Mouse (Mus musculus): ENCODE measurements around the gene Ctnnd1. TPM values are rescaled to one million over a fixed set of nuclear protein-coding genes. Genes with fewer than 3 reads are reported as not detected.
A peak's percentile ranks its signal among the peaks of the same experiment; 100 is the strongest.
"Not testable (repeated sequence)": the region's sequence is repeated elsewhere in the genome, so short reads cannot be mapped to it uniquely, and the experiment has no call there.

Gene Ctnnd1
- 51.3 and 52.7 TPM in 2 replicates for polyA plus RNA-seq (2015; fragmentation: Nextera tagmentation; extraction: Ambion mirVana)

DNA sequence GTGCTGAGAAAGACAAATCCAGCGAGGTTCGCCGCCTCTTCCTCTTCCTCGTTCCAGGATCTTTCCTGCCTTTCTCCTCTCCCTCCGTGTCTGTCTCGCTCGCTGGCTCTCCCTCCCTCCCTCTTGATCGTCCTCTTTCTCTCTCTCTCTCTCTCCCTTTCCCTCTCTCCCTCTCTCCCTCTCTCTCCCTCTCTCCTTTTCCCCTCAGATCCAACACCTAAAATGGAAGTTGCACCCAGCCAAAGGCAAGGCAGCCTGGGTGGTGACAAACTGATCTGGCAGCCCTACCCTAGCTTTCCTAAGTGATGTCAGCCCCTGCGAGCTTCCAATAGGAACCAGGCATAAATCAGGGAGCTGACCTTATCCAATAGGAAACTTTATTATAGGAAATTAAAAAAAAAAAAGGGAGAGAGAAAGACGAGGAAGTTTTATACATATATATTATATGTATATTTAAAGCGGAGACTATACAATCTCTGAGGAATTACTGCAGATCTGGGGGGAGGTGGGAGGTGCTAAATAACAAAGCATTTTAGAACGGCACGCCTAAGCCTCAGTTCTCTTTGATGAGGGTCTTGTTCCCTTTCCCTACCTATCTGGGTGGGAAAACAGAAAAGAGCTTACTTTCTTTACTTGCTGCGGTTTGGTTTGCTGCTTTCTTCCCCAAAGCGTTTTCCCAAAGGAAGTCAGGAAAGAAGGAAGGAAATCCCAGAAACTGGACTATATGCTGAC, at the start of gene Ctnnd1:
Gene Ctnnd1, minus strand, starts transcription at position 302 of the 732 bp plus-strand sequence.
- Histone ChIP-seq H3K4me3 (peak within 1 kb of the TSS; percentile 63), H3K36me3 (no peaks in the 10 kb centered on the region), H3K4me1 (peaks cover 11% of the 10 kb centered on the region; the same call in 1 of the 2 replicates), H3K27me3 (no peaks in the 10 kb centered on the region), H3K9me3 (no peaks in the 10 kb centered on the region), H3K4me2 (peak within 1 kb of the TSS; percentile 57), H3K27ac (peak within 1 kb of the TSS; percentile 98), H3K9ac (peak within 1 kb of the TSS; percentile 67)
- WGBS, result under 1% methylated on average over 15 of the region's 15 CpGs
- peak; percentile 97 for ATAC-seq (ENCODE audit: insufficient number of reproducible peaks, low FRiP score, low TSS enrichment, low read depth)

DNA sequence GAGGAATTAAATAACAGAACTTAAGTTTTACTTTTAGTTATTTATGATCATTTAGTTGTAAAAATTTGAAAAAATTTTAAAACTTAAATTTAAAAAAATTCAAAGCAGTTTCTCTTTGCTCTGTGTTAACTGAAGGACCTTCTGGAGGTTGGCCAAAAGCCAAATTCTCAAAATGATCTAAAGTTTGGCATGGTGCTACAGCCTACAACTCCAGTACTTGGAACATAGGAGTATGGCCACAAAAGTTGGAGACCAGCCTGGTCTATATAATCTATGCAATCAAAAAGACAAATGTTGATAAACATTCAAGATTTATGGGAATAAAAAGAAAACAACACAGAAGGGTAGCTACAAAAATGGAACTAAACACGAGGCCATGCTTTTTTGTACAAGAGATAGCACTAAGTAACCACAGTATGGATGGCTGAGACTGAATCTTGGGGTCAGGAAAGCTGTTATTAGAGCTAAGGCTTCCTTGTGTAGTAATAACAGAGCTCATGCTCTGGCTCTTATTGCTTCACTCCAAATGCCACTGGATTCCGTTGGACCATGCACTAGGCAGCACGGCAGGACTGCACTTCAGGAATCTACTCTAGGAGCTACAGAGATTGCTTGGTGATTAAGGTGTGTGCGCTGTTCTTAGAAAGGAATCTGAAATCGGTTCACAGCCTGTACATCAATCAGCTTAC, 44.6 kb upstream of the Ctnnd1 start:
- no peak for ATAC-seq (ENCODE audit: insufficient number of reproducible peaks, low FRiP score, low TSS enrichment, low read depth)
- H3K27me3 ChIP-seq, result no peaks in the 10 kb centered on the region

DNA sequence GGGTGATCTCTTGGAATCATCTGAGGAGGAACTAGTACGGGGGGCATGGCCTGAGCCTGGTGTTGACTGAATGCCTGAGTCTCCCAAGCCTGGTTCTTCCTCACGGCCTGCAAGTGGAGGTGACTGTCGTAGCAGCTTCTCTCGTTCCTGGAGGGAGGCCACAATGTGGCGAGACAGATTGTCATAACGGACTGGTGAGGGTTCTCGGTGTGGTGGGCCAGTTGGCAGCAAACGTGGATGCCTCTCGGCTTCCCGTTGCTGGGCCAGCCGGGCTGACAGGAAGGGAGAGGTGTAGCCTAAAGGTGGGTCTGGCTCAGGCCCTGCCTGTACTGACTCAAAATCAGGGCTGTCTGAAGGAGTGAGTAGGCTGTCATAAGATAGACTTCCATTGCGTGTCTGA, 39.5 kb upstream of the Ctnnd1 start:
- peaks cover 87% of the 10 kb centered on the region for H3K36me3 ChIP-seq
- H3K4me2 ChIP-seq, result no peak overlapping the region
- WGBS, result 91% methylated on average over 12 of the region's 12 CpGs
- ATAC-seq (ENCODE audit: insufficient number of reproducible peaks, low FRiP score, low TSS enrichment, low read depth), result no peak
- no peaks in the 10 kb centered on the region for H3K9me3 ChIP-seq
- H3K27me3 ChIP-seq, result no peaks in the 10 kb centered on the region
- no peaks in the 10 kb centered on the region for H3K4me1 ChIP-seq
- H3K9ac ChIP-seq, result no peak overlapping the region
- H3K4me3 ChIP-seq, result no peak overlapping the region
- H3K27ac ChIP-seq, result no peak overlapping the region; the same call in 1 of the 2 replicates

More for the DNA sequence above, 44.6 kb upstream of the Ctnnd1 start:
- Histone ChIP-seq H3K9me3 (no peaks in the 10 kb centered on the region), H3K36me3 (peaks cover 63% of the 10 kb centered on the region), H3K9ac (no peak overlapping the region), H3K27ac (no peak overlapping the region), H3K4me3 (no peak overlapping the region), H3K4me1 (no peaks in the 10 kb centered on the region), H3K4me2 (no peak overlapping the region)
- 87% methylated on average over 5 of the region's 5 CpGs for WGBS

DNA sequence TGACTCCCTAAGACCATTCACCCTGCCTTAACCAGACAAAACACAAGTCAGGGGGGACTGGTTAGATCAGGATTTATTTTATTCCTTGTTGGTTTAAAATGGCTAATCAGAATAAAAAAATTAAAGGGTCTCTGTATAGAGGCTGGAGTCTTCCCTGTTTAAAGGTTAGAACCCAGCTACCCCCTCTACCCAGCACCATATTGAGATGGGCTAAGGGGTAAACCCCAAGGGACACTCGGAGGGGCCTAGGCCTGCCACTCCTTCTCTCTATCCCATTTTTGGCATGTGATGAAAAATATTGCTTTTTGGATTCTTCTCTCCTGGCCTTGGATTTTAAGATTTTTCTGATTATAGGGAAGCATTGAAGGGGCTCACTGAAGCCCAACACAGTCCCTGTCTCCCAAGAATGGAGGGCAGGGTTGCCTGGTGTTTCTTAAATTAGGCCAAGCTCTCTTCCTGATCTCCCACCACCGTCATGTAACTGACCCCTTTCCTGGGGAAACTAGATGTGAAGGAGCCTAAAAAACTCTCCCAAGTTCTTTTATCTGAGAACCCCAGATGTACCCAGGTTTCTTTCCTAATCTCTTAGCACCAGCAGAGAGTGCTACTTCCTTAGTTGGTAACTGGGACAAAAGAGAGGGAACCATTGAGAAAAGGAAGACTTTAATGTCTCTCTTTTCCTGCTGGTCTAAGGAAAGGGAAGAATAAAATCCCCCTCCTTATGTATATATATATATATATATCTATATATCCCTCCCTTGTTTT, 37.7 kb upstream of the Ctnnd1 start:
- Histone ChIP-seq H3K27ac (no peak overlapping the region), H3K27me3 (no peaks in the 10 kb centered on the region), H3K9ac (no peak overlapping the region), H3K4me3 (no peak overlapping the region), H3K4me2 (no peak overlapping the region), H3K4me1 (no peaks in the 10 kb centered on the region), H3K9me3 (no peaks in the 10 kb centered on the region), H3K36me3 (peaks cover 84% of the 10 kb centered on the region)
- 76% methylated on average over 2 of the region's 2 CpGs for WGBS
- ATAC-seq (ENCODE audit: insufficient number of reproducible peaks, low FRiP score, low TSS enrichment, low read depth), result no peak

DNA sequence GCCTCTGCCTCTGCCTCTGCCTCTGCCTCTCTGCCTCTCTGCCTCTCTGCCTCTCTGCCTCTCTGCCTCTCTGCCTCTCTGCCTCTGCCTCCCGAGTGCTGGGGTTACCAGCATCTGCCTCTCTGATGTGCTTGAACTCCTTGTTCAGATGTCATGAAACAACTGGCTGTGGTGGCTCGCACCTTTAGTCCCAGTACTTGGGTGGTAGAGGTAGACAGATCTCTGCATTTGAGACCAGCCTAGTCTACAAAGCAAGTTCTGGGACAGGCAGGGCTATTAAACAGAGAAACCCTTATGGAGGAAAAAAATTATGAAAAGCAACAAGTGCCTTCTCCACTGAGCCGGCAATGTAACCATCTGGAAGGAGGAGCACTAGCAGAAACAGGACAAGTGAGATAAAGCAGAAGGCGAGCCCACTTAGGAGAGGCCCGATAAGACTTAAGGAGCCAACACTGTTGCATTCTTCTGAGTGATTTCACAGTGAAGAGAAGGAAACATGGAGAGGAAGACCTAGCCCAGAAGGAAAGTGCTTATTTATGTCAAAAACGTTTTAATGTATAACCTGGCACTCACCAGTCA, 32.1 kb upstream of the Ctnnd1 start:
- Histone ChIP-seq H3K36me3 (peaks cover 34% of the 10 kb centered on the region), H3K4me2 (no peak overlapping the region), H3K27me3 (no peaks in the 10 kb centered on the region), H3K27ac (no peak overlapping the region), H3K9me3 (no peaks in the 10 kb centered on the region), H3K4me1 (peaks cover 8% of the 10 kb centered on the region), H3K9ac (no peak overlapping the region), H3K4me3 (no peak overlapping the region)
- no peak for ATAC-seq (ENCODE audit: insufficient number of reproducible peaks, low FRiP score, low TSS enrichment, low read depth)
- 81% methylated on average over 6 of the region's 6 CpGs for WGBS

DNA sequence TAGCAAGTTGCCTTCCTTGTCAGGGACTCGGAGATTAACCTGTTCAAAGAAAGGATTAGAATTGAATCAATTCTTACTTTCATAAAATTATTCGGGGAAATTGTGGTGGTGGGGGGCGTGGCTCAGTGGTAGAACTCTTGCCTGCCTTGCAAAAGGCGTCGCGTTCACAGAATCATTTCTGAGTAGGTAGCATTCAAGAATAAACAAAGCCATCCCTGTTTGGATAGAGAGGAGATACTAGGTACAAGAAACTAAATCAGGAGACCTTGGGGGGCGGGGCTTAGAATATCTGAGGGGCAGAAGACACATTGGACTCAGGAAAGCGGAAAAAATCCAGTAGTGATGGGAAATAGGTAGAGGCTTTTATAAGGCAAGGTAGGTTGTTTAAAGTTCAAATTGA, 28.5 kb upstream of the Ctnnd1 start, which contains the start of gene Tmx2:
Gene Tmx2, minus strand, starts transcription at position 125 of the 400 bp plus-strand sequence.
- Histone ChIP-seq H3K36me3 (peaks cover 22% of the 10 kb centered on the region), H3K4me2 (peak within 1 kb of the TSS; percentile 74), H3K27me3 (no peaks in the 10 kb centered on the region), H3K9me3 (no peaks in the 10 kb centered on the region), H3K4me1 (peaks cover 16% of the 10 kb centered on the region), H3K27ac (peak within 1 kb of the TSS; percentile 44; the same call in 1 of the 2 replicates), H3K9ac (peak within 1 kb of the TSS; percentile 67), H3K4me3 (peak within 1 kb of the TSS; percentile 69)
- WGBS, result 16% methylated on average over 8 of the region's 8 CpGs
- ATAC-seq (ENCODE audit: insufficient number of reproducible peaks, low FRiP score, low TSS enrichment, low read depth), result no peak

DNA sequence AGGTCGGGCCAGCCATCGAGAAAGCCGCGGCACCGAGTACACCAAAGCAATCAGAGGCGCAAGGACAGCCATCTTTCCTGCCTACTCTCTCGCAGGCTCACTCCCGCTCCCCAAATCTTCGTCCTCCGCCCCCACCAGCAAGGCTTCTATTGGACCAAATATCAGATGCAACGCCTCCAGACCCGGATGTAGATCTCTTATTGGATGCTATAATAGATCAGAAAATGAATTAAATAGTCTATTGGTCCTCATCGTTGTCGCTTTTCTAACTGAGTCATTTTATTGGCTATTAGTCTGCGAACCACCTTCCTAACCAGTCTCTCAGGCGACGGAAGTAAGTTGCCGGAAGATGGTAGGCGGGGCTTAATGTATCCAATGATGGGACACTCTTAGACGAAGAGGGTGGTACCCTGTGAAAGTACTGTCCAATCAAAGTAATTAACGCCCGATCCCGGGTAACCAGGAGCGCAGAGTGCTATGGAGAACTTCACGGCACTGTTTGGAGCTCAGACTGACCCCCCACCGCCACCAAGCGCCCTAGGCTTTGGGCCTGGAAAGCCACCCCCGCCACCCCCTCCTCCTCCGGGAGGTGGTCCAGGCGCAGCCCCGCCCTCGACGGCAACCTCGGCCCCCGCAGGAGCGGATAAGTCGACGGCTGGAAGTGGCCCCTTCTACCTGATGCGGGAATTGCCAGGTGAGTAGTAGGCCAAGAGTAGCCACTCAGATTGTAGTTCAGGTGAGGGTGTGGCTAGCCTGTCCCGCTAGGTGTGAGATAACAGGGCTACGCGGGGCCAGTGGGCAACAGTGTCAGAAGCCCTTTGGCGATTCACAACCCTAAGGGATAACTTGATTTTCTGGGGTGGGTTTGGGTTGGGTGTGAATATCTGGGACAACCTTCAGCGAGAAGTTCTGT, 27.7 kb upstream of the Ctnnd1 start, which contains the start of the genes Gm28635 and Med19:
Gene Gm28635, minus strand, starts transcription at position 74 of the 913 bp plus-strand sequence.
Gene Med19, plus strand, starts transcription at position 435 of the 913 bp plus-strand sequence.
- H3K36me3 ChIP-seq, result peaks cover 27% of the 10 kb centered on the region
- H3K9ac ChIP-seq, result peak within 1 kb of the TSS; percentile 67
- no peaks in the 10 kb centered on the region for H3K9me3 ChIP-seq
- H3K27ac ChIP-seq, result peak within 1 kb of the TSS; percentile 44; the same call in 1 of the 2 replicates
- peak within 1 kb of the TSS; percentile 74 for H3K4me2 ChIP-seq
- no peaks in the 10 kb centered on the region for H3K27me3 ChIP-seq
- ATAC-seq (ENCODE audit: insufficient number of reproducible peaks, low FRiP score, low TSS enrichment, low read depth), result peak; percentile 100
- WGBS, result under 1% methylated on average over 44 of the region's 44 CpGs
- peak within 1 kb of the TSS; percentile 69 for H3K4me3 ChIP-seq
- peaks cover 16% of the 10 kb centered on the region for H3K4me1 ChIP-seq

DNA sequence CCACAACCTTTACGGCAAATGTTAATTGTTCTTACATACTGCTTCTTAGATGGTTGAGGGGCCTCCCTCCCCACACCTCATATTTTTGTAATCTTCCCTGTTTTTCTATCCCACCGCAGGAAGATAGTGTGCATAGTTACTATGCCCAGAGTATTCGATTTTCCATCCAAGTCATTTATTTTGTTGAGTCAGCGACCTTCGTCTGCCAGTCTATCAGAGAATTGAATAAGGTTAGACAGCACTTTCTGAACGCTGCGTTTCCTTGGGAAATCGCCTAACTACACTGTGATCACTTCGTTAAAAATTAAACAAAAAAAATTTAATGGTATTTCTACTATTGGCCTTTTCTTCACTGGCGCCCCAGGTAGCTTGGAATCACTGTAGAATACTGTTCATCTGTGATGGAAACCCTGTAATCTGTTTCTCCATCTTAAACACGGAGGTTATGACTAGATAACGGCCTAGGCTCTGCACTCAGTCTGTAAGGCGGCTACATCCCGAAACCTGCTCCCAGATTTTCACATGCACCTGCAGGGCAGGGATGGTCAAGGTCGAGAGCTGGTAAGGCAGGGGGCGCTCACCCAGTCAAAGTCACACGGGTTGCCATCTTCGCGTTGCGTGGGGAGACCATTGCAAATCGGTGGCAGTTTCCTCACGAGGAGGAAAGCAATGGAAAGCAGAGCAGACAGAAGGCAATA, 26.9 kb upstream of the Ctnnd1 start:
- H3K4me3 ChIP-seq, result peak overlapping the region; percentile 69
- peaks cover 16% of the 10 kb centered on the region for H3K4me1 ChIP-seq
- H3K36me3 ChIP-seq, result peaks cover 36% of the 10 kb centered on the region
- 10% methylated on average over 22 of the region's 22 CpGs for whole genome bisulfite sequencing
- no peaks in the 10 kb centered on the region for H3K9me3 ChIP-seq
- H3K27ac ChIP-seq, result peak overlapping the region; percentile 43; the same call in 1 of the 2 replicates
- no peak for ATAC-seq (ENCODE audit: insufficient number of reproducible peaks, low FRiP score, low TSS enrichment, low read depth)
- H3K9ac ChIP-seq, result peak overlapping the region; percentile 28; the same call in 1 of the 2 replicates
- peak overlapping the region; percentile 74 for H3K4me2 ChIP-seq
- no peaks in the 10 kb centered on the region for H3K27me3 ChIP-seq

DNA sequence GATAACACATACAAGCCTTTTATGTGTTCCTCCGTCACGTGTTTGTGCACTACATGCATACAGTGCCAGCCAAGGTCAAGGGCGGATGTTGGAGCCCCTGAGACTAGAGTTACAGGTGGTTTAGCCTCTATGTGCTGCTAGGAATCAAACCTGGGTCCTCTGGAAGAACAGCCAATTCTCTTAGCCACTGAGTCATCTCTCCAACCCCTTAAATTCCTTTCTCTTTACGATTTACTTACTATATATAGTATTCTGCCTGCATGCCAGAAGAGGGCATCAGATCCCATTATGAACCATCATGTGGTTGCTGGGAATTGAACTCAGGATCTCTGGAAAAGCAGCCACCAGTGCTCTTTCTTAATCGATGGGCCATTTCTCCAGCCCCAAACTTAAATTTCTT, 21.0 kb upstream of the Ctnnd1 start:
- H3K27ac ChIP-seq; H3K4me3 ChIP-seq; H3K4me2 ChIP-seq; H3K9ac ChIP-seq; H3K9me3 ChIP-seq; ATAC-seq (ENCODE audit: insufficient number of reproducible peaks, low FRiP score, low TSS enrichment, low read depth); H3K27me3 ChIP-seq: not testable (repeated sequence)
- peaks cover 14% of the 10 kb centered on the region; the same call in 1 of the 2 replicates for H3K4me1 ChIP-seq
- WGBS, result 61% methylated on average over 4 of the region's 5 CpGs
- peaks cover 45% of the 10 kb centered on the region for H3K36me3 ChIP-seq

DNA sequence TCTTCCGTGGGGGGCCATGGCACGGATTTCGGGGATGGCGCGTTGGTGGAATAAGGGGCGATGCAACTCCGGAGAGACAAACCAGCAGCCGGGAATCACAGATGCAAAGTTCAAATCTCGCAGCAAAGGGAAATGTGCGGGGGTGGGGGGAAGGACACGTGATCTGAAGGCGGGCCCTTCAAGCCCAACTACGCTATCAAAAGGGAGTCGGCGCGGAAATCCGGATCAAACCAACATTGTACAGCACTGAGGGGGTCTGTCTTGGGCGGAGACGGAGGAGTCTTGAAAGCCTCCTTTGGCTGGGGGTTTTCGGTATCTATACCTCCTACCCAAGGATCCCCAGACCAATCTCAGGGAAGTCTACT, 20.0 kb upstream of the Ctnnd1 start, which contains the start of gene Selenoh:
Gene Selenoh, minus strand, starts transcription at position 202 of the 365 bp plus-strand sequence.
- Histone ChIP-seq H3K9me3 (no peaks in the 10 kb centered on the region), H3K4me3 (peak within 1 kb of the TSS; percentile 80), H3K9ac (peak within 1 kb of the TSS; percentile 83), H3K27ac (peak within 1 kb of the TSS; percentile 91), H3K36me3 (peaks cover 39% of the 10 kb centered on the region), H3K4me2 (peak within 1 kb of the TSS; percentile 63), H3K27me3 (no peaks in the 10 kb centered on the region), H3K4me1 (peaks cover 14% of the 10 kb centered on the region; the same call in 1 of the 2 replicates)
- under 1% methylated on average over 20 of the region's 20 CpGs for WGBS
- ATAC-seq (ENCODE audit: insufficient number of reproducible peaks, low FRiP score, low TSS enrichment, low read depth), result peak; percentile 93

Measured in limb, embryonic 15.5 days (tissue).